Mouse (Mus musculus): ENCODE measurements around the gene Chrne.

GRCm38 (mm10) chr11:70580921-70581320, 38.1 kb downstream of the Chrne start:
- TF ChIP-seq CTCF (IDR thresholded peaks at IDR 0.05; ENCODE audit: low read depth) (no peak), EP300 (optimal IDR thresholded peaks at IDR 0.05) (no peak)

All from stomach, postnatal 0 days (tissue).